Mouse (Mus musculus) C2C12 (cell line): Measurements from ENCODE around the gene Spon1.

ENCODE experiments used
- CEBPB ChIP-seq: IDR thresholded peaks from one replicate; pipeline ENCODE4 v1.6.1; 2011; ENCODE audit warnings: low read depth, mild to moderate bottlenecking, control low read depth, moderate library complexity
- CTCF ChIP-seq: IDR thresholded peaks from one replicate; pipeline ENCODE4 v1.5.1; 2011; ENCODE audit not compliant: control insufficient read depth, insufficient read depth, insufficient read length
- FOSL1 ChIP-seq: IDR thresholded peaks from one replicate; pipeline ENCODE4 v1.8.0; 2011; ENCODE audit warnings: mild to moderate bottlenecking, low read length; ENCODE audit not compliant: poor library complexity, insufficient read depth, severe bottlenecking
- MAX ChIP-seq: IDR thresholded peaks from one replicate; pipeline ENCODE4 v1.6.1; 2011; ENCODE audit warnings: mild to moderate bottlenecking, control low read depth
- MYOD1 ChIP-seq: IDR thresholded peaks from one replicate; pipeline ENCODE4 v1.6.1; 2011; ENCODE audit warnings: low read depth; ENCODE audit not compliant: control insufficient read depth, insufficient read length
- MYOG ChIP-seq: IDR thresholded peaks from one replicate; pipeline ENCODE4 v1.6.1; 2011; ENCODE audit not compliant: control insufficient read depth, insufficient read length; ENCODE audit errors: extremely low read depth
- USF1 ChIP-seq: IDR thresholded peaks from one replicate; pipeline ENCODE4 v1.6.1; 2011; ENCODE audit warnings: low read depth, mild to moderate bottlenecking, control low read depth, moderate library complexity

GRCm38 (mm10) chr7:113961500-113961895, 195.7 kb downstream of the Spon1 start:
- no peak for TF ChIP-seq CTCF
- no peak for TF ChIP-seq MYOG
- TF ChIP-seq FOSL1 = no peak
- no peak for TF ChIP-seq MYOD1
- TF ChIP-seq USF1 = no peak
- TF ChIP-seq MAX = no peak
- TF ChIP-seq CEBPB = no peak
